ENCODE assay signal across 9 mouse cellular contexts in genomic region chr11:75178011-75178410, GRCm38 (mm10). TPM values are rescaled to one million over a fixed set of nuclear protein-coding genes. Genes with fewer than 3 reads are reported as not detected.
DNase-seq lines count a peak whose midpoint lies in the region; ATAC-seq and TF ChIP-seq lines count a peak whose summit lies in the region.
"Had no signal": no experiment of that assay in that cellular context is flagged by ENCODE, and none has a peak within 500 bp of the region (broad histone marks: within the 10 kb centered on the region; RNA-seq: fewer than 3 reads in every experiment).

No protein-coding gene starts in this region.

- TF ChIP-seq EP300 in heart, postnatal 0 days (IDR thresholded peaks at IDR 0.05; ENCODE audit: low read depth), result no peak

- ATAC-seq in heart, embryonic 13.5 days (ENCODE audit: extremely low read depth, insufficient number of reproducible peaks, low FRiP score, low TSS enrichment), result no peak
- ATAC-seq in heart, postnatal 0 days (ENCODE audit: insufficient read depth, low read depth), result no peak
- no peak for ATAC-seq in midbrain, embryonic 11.5 days (ENCODE audit: low FRiP score)

- 49% methylated on average over 12 of the region's 12 CpGs for WGBS in heart, embryonic 13.5 days
- WGBS in heart, postnatal 0 days, result 54% methylated on average over 12 of the region's 12 CpGs
- WGBS in midbrain, embryonic 11.5 days, result 52% methylated on average over 12 of the region's 12 CpGs

- no peaks in the 10 kb centered on the region for H3K9me3 ChIP-seq in heart, embryonic 13.5 days
- no peaks in the 10 kb centered on the region for H3K9me3 ChIP-seq in heart, postnatal 0 days (replicated peaks; ENCODE audit: control insufficient read depth, low read length)
- H3K9me3 ChIP-seq in midbrain, embryonic 11.5 days (ENCODE audit: control insufficient read depth, low read length), result no peaks in the 10 kb centered on the region

- H3K36me3 ChIP-seq in heart, embryonic 13.5 days, result peaks cover 49% of the 10 kb centered on the region
- H3K36me3 ChIP-seq in heart, postnatal 0 days (replicated peaks; ENCODE audit: control insufficient read depth, insufficient read depth, low read length), result peaks cover 25% of the 10 kb centered on the region
- peaks cover 3% of the 10 kb centered on the region; the same call in 1 of the 2 replicates for H3K36me3 ChIP-seq in midbrain, embryonic 11.5 days (ENCODE audit: control insufficient read depth, insufficient read depth, low read length)

- peaks cover 24% of the 10 kb centered on the region for H3K27me3 ChIP-seq in heart, embryonic 13.5 days (replicated peaks)
- H3K27me3 ChIP-seq in heart, postnatal 0 days (ENCODE audit: control insufficient read depth, insufficient read depth, low read length), result peaks cover 8% of the 10 kb centered on the region
- peaks cover 3% of the 10 kb centered on the region for H3K27me3 ChIP-seq in midbrain, embryonic 11.5 days (ENCODE audit: control insufficient read depth, insufficient read depth, low read length)
- H3K27me3 ChIP-seq: Patski had no signal

- DNase-seq in heart, postnatal 4 days, result no peak
- peak; percentile 37 for DNase-seq in R1 (ENCODE audit: low read depth, low spot score)
- DNase-seq in heart, postnatal 0 days (ENCODE audit: low spot score), result no peak
- no peak for DNase-seq in midbrain, embryonic 11.5 days (ENCODE audit: low spot score, missing footprints)
- DNase-seq in B cell, adult 2 months, result no peak
- no peak for DNase-seq in urinary bladder, adult 18-20 months (ENCODE audit: low spot score in 2 of 2)
- no peak for DNase-seq in urinary bladder, postnatal 36 days (ENCODE audit: low spot score in 2 of 2)

- peak overlapping the region; percentile 82 for H3K4me2 ChIP-seq in heart, embryonic 13.5 days
- peak overlapping the region; percentile 74 for H3K4me2 ChIP-seq in heart, postnatal 0 days (ENCODE audit: low read depth, low read length)
- H3K4me2 ChIP-seq in midbrain, embryonic 11.5 days, result peak overlapping the region; percentile 68

- H3K4me1 ChIP-seq in heart, embryonic 13.5 days, result peaks cover 29% of the 10 kb centered on the region
- peaks cover 11% of the 10 kb centered on the region; the same call in 1 of the 2 replicates for H3K4me1 ChIP-seq in heart, postnatal 0 days (ENCODE audit: control insufficient read depth, insufficient read depth)
- H3K4me1 ChIP-seq in midbrain, embryonic 11.5 days (ENCODE audit: control insufficient read depth, insufficient read depth, low read length), result peaks cover 13% of the 10 kb centered on the region

- TF ChIP-seq CTCF in heart, postnatal 0 days (IDR thresholded peaks at IDR 0.05; ENCODE audit: low read depth), result no peak

- H3K9ac ChIP-seq in heart, embryonic 13.5 days, result peak overlapping the region; percentile 87
- H3K9ac ChIP-seq in heart, postnatal 0 days (replicated peaks; ENCODE audit: low read depth, low read length), result peak overlapping the region; percentile 66
- peak overlapping the region; percentile 80 for H3K9ac ChIP-seq in midbrain, embryonic 11.5 days (ENCODE audit: low read length)

- peak overlapping the region; percentile 74 for H3K4me3 ChIP-seq in heart, embryonic 13.5 days
- peak overlapping the region; percentile 67 for H3K4me3 ChIP-seq in heart, postnatal 0 days (ENCODE audit: low read depth, low read length)
- peak overlapping the region; percentile 82 for H3K4me3 ChIP-seq in midbrain, embryonic 11.5 days (ENCODE audit: low read depth, low read length)

- H3K27ac ChIP-seq in heart, embryonic 13.5 days (replicated peaks), result peak overlapping the region; percentile 78; the same call in 1 of the 2 replicates
- peak overlapping the region; percentile 75 for H3K27ac ChIP-seq in heart, postnatal 0 days (ENCODE audit: low read depth)
- H3K27ac ChIP-seq in midbrain, embryonic 11.5 days (ENCODE audit: low read depth, low read length), result no peak overlapping the region

RNA-seq across cellular contexts. Expression of gene Ovca2, which starts 0.6 kb away (rescaled TPM):
- polyA plus RNA-seq in heart, embryonic 13.5 days (2015; fragmentation: Nextera tagmentation; extraction: Ambion mirVana), result 15.2 and 16.4 TPM in 2 replicates
- total RNA-seq in heart, postnatal 4 days (2021), result 1 to 10 TPM; 8.1 to 8.7 TPM
- 8.9 and 35.2 TPM in 2 replicates for total RNA-seq in heart, postnatal 0 days (2014; rRNA removed; ENCODE audit: low replicate concordance)
- 12.9 and 13.4 TPM in 2 replicates for polyA plus RNA-seq in heart, postnatal 0 days (2015; fragmentation: Nextera tagmentation; extraction: Ambion mirVana)
- polyA plus RNA-seq in midbrain, embryonic 11.5 days (2014; fragmentation: Nextera tagmentation; extraction: Ambion mirVana), result 28.5 and 29.8 TPM in 2 replicates

RNA-seq across cellular contexts. Expression of gene Hic1, which starts 8.7 kb away (rescaled TPM):
- polyA plus RNA-seq in heart, embryonic 13.5 days (2015; fragmentation: Nextera tagmentation; extraction: Ambion mirVana), result 9.4 and 9.5 TPM in 2 replicates
- 10 to 100 TPM; 42.6 to 49.5 TPM for total RNA-seq in heart, postnatal 4 days (2021)
- 17.8 and 19.5 TPM in 2 replicates for total RNA-seq in heart, postnatal 0 days (2014; rRNA removed; ENCODE audit: low replicate concordance)
- polyA plus RNA-seq in heart, postnatal 0 days (2015; fragmentation: Nextera tagmentation; extraction: Ambion mirVana), result 4.8 and 6.1 TPM in 2 replicates
- 0.34 and 0.57 TPM in 2 replicates for polyA plus RNA-seq in midbrain, embryonic 11.5 days (2014; fragmentation: Nextera tagmentation; extraction: Ambion mirVana)

RNA-seq across cellular contexts. Expression of gene Dph1, which starts 13.0 kb away (rescaled TPM):
- 19.3 and 21.3 TPM in 2 replicates for polyA plus RNA-seq in heart, embryonic 13.5 days (2015; fragmentation: Nextera tagmentation; extraction: Ambion mirVana)
- 10 to 100 TPM; 15.0 to 17.4 TPM for total RNA-seq in heart, postnatal 4 days (2021)
- total RNA-seq in heart, postnatal 0 days (2014; rRNA removed; ENCODE audit: low replicate concordance), result 34.4 and 72.1 TPM in 2 replicates
- 19.3 and 20.2 TPM in 2 replicates for polyA plus RNA-seq in heart, postnatal 0 days (2015; fragmentation: Nextera tagmentation; extraction: Ambion mirVana)
- polyA plus RNA-seq in midbrain, embryonic 11.5 days (2014; fragmentation: Nextera tagmentation; extraction: Ambion mirVana), result 15.3 and 17.3 TPM in 2 replicates

RNA-seq across cellular contexts. Expression of gene Rtn4rl1, which starts 15.6 kb away (rescaled TPM):
- polyA plus RNA-seq in heart, embryonic 13.5 days (2015; fragmentation: Nextera tagmentation; extraction: Ambion mirVana), result 10.2 and 12.4 TPM in 2 replicates
- 10 to 100 TPM; 20.3 to 23.2 TPM for total RNA-seq in heart, postnatal 4 days (2021)
- total RNA-seq in heart, postnatal 0 days (2014; rRNA removed; ENCODE audit: low replicate concordance), result 6.0 and 19.7 TPM in 2 replicates
- 12.2 and 12.8 TPM in 2 replicates for polyA plus RNA-seq in heart, postnatal 0 days (2015; fragmentation: Nextera tagmentation; extraction: Ambion mirVana)
- polyA plus RNA-seq in midbrain, embryonic 11.5 days (2014; fragmentation: Nextera tagmentation; extraction: Ambion mirVana), result 4.6 TPM in 2 replicates
